Mouse (Mus musculus) cerebellum, adult 9-11 months (tissue): ENCODE data around the gene Atpaf2.
A peak's percentile ranks its signal among the peaks of the same experiment; 100 is the strongest.
"Not testable (repeated sequence)": the region's sequence is repeated elsewhere in the genome, so short reads cannot be mapped to it uniquely, and the experiment has no call there.

Source experiments
- DNase-seq: peaks from one replicate; pipeline ENCODE4 v3.0.0; 2022

The Atpaf2 gene

GRCm38 (mm10) chr11:60417717-60418472 lies at the start of gene Atpaf2:
Gene Atpaf2 (minus strand): TSS chr11:60418457.
- DNase-seq = peak; percentile 68

- peak; percentile 82 for DNase-seq
These were observed 47.7 kb upstream of the Atpaf2 start for GRCm38 (mm10) chr11:60465943-60466380.

GRCm38 (mm10) chr11:60457973-60458372 lies 39.7 kb upstream of the Atpaf2 start:
- no peak for DNase-seq

GRCm38 (mm10) chr11:60454745-60455087 lies 36.5 kb upstream of the Atpaf2 start:
- no peak for DNase-seq

GRCm38 (mm10) chr11:60454080-60454744 lies 36.0 kb upstream of the Atpaf2 start, which contains the start of gene Drg2:
Gene Drg2 (plus strand): TSS chr11:60454591.
- DNase-seq = peak; percentile 86

- no peak for DNase-seq
These were observed 25.8 kb upstream of the Atpaf2 start for GRCm38 (mm10) chr11:60444007-60444406.

GRCm38 (mm10) chr11:60442896-60443295 lies 24.6 kb upstream of the Atpaf2 start:
- no peak for DNase-seq

GRCm38 (mm10) chr11:60440176-60440575 lies 21.9 kb upstream of the Atpaf2 start:
- DNase-seq = no peak

GRCm38 (mm10) chr11:60439621-60440020 lies 21.4 kb upstream of the Atpaf2 start:
- not testable (repeated sequence) for DNase-seq

- DNase-seq = no peak
These were observed 18.4 kb upstream of the Atpaf2 start for GRCm38 (mm10) chr11:60436618-60437017.

- no peak for DNase-seq
These were observed 16.9 kb upstream of the Atpaf2 start for GRCm38 (mm10) chr11:60435133-60435532.

- no peak for DNase-seq
These were observed 15.2 kb upstream of the Atpaf2 start for GRCm38 (mm10) chr11:60433501-60433900.

GRCm38 (mm10) chr11:60427628-60428027 lies 9.4 kb upstream of the Atpaf2 start:
- DNase-seq = no peak

GRCm38 (mm10) chr11:60426417-60426816 lies 8.2 kb upstream of the Atpaf2 start:
- no peak for DNase-seq

- DNase-seq = no peak
These were observed 4.7 kb upstream of the Atpaf2 start for GRCm38 (mm10) chr11:60423006-60423405.

GRCm38 (mm10) chr11:60422046-60422668 lies 3.9 kb upstream of the Atpaf2 start:
- no peak for DNase-seq

GRCm38 (mm10) chr11:60418473-60418803 lies 181 bp upstream of the Atpaf2 start:
- DNase-seq = peak; percentile 45

- peak; percentile 99 for DNase-seq
These were observed 1.1 kb downstream of the Atpaf2 start, which contains the start of gene Gid4 for GRCm38 (mm10) chr11:60416963-60417716. Gene Gid4 (plus strand): TSS chr11:60417145.

GRCm38 (mm10) chr11:60416590-60416962 lies 1.7 kb downstream of the Atpaf2 start:
- no peak for DNase-seq

- DNase-seq = no peak
These were observed 5.3 kb downstream of the Atpaf2 start for GRCm38 (mm10) chr11:60412921-60413320.

- DNase-seq = peak; percentile 60
These were observed 6.1 kb downstream of the Atpaf2 start for GRCm38 (mm10) chr11:60412173-60412572.

GRCm38 (mm10) chr11:60406606-60407005 lies 11.7 kb downstream of the Atpaf2 start:
- no peak for DNase-seq

- no peak for DNase-seq
These were observed 21.1 kb downstream of the Atpaf2 start for GRCm38 (mm10) chr11:60397172-60397571.
